Mouse (Mus musculus) left cerebral cortex, adult 18-20 months (tissue): ENCODE data around the gene Phf1. TPM values are rescaled to one million over a fixed set of nuclear protein-coding genes. Genes with fewer than 3 reads are reported as not detected.
A peak's percentile ranks its signal among the peaks of the same experiment; 100 is the strongest.

Source experiments
- DNase-seq, 2 experiments: peaks; one replicate each; pipeline ENCODE4 v3.0.0; 2021 to 2022; ENCODE audit warnings: low spot score in 2 of 2, mixed read lengths in 1 of 2
- total RNA-seq, 2 experiments: library from RNA; stranded (reverse); gene quantifications; 2 replicates each; pipeline ENCODE4 v1.2.3; 2021

Gene Phf1
- total RNA-seq, 2 experiments from 2014 or later: 39.5 to 46.7 TPM

GRCm38 (mm10) chr17:26949051-26949577, 16.3 kb downstream of the Phf1 start:
- DNase-seq: peak in 1 of 2 experiments; percentile 36

- DNase-seq: no peak
Measured at GRCm38 (mm10) chr17:26949866-26950265, 17.0 kb downstream of the Phf1 start.

GRCm38 (mm10) chr17:26950560-26951288, 17.9 kb downstream of the Phf1 start:
- DNase-seq: no peak

- peak; percentile 81 for DNase-seq
Measured at GRCm38 (mm10) chr17:26951406-26951805, 18.6 kb downstream of the Phf1 start.

- no peak for DNase-seq
Measured at GRCm38 (mm10) chr17:26951952-26952877, 19.4 kb downstream of the Phf1 start.

GRCm38 (mm10) chr17:26953201-26953600, 20.3 kb downstream of the Phf1 start:
- no peak for DNase-seq

GRCm38 (mm10) chr17:26953726-26954125, 20.9 kb downstream of the Phf1 start:
- DNase-seq: no peak

- no peak for DNase-seq
Measured at GRCm38 (mm10) chr17:26956309-26956708, 23.5 kb downstream of the Phf1 start.

- DNase-seq: no peak
Measured at GRCm38 (mm10) chr17:26956895-26957294, 24.0 kb downstream of the Phf1 start.

- DNase-seq: no peak
Measured at GRCm38 (mm10) chr17:26957872-26958271, 25.0 kb downstream of the Phf1 start.

GRCm38 (mm10) chr17:26958880-26959279, 26.0 kb downstream of the Phf1 start:
- DNase-seq: no peak

GRCm38 (mm10) chr17:26959815-26960214, 27.0 kb downstream of the Phf1 start:
- DNase-seq: no peak

- DNase-seq: no peak
Measured at GRCm38 (mm10) chr17:26961572-26962240, 28.9 kb downstream of the Phf1 start.

GRCm38 (mm10) chr17:26966993-26967392, 34.1 kb downstream of the Phf1 start:
- DNase-seq: peak in 1 of 2 experiments; percentile 71

- no peak for DNase-seq
Measured at GRCm38 (mm10) chr17:26967477-26967876, 34.6 kb downstream of the Phf1 start.

- DNase-seq: peak in 1 of 2 experiments; percentile 64
Measured at GRCm38 (mm10) chr17:26968200-26968611, 35.4 kb downstream of the Phf1 start.

- no peak for DNase-seq
Measured at GRCm38 (mm10) chr17:26969257-26969656, 36.4 kb downstream of the Phf1 start.

- no peak for DNase-seq
Measured at GRCm38 (mm10) chr17:26970221-26970620, 37.4 kb downstream of the Phf1 start.

- no peak for DNase-seq
Measured at GRCm38 (mm10) chr17:26971247-26971905, 38.5 kb downstream of the Phf1 start.

- DNase-seq: no peak
Measured at GRCm38 (mm10) chr17:26972107-26972506, 39.3 kb downstream of the Phf1 start.
